Mouse (Mus musculus) small intestine, adult 2 months (tissue): Measurements from ENCODE around the gene Tspan17. TPM values are rescaled to one million over a fixed set of nuclear protein-coding genes. Genes with fewer than 3 reads are reported as not detected.

ENCODE experiments used
- H3K27ac ChIP-seq: fragments of 200-500 bp; 2 replicates; pipeline ENCODE4 v1.5.1; 2012; ENCODE audit warnings: low read depth, low read length, control low read depth, inconsistent platforms; ENCODE audit not compliant: insufficient read depth
- H3K27me3 ChIP-seq: fragments of 200-500 bp; 2 replicates; pipeline ENCODE4 v1.6.1; 2012; ENCODE audit warnings: mild to moderate bottlenecking, moderate library complexity, low read length, inconsistent platforms; ENCODE audit not compliant: control insufficient read depth, insufficient read depth
- H3K36me3 ChIP-seq: fragments of 200-500 bp; 2 replicates; pipeline ENCODE4 v1.6.1; 2012; ENCODE audit warnings: mild to moderate bottlenecking, low read length, control low read depth, inconsistent platforms; ENCODE audit not compliant: control insufficient read depth, insufficient read depth
- H3K4me1 ChIP-seq: fragments of 200-500 bp; 2 replicates; pipeline ENCODE4 v1.6.1; 2012; ENCODE audit warnings: low read length, inconsistent platforms, mixed read lengths; ENCODE audit not compliant: control insufficient read depth, insufficient read depth, insufficient read length
- H3K4me3 ChIP-seq: fragments of 200-500 bp; 2 replicates; pipeline ENCODE4 v1.5.1; 2012; ENCODE audit warnings: low read depth, mild to moderate bottlenecking, control low read depth, inconsistent platforms, low read length, moderate library complexity
- CTCF ChIP-seq: fragments of 200-500 bp; IDR thresholded peaks from 2 replicates; pipeline ENCODE4 v1.5.1; 2012; ENCODE audit warnings: low read depth, mild to moderate bottlenecking, control low read depth, inconsistent platforms, low read length, moderate library complexity, mixed read lengths; ENCODE audit not compliant: insufficient replicate concordance, insufficient read length; ENCODE audit errors: extremely low read depth
- POLR2A ChIP-seq: fragments of 200-500 bp; IDR thresholded peaks from 2 replicates; pipeline ENCODE4 v1.6.1; 2012; ENCODE audit warnings: low read depth, mild to moderate bottlenecking, control low read depth, inconsistent platforms, low read length, moderate library complexity
- WGBS: fragments of 180-500 bp; shearing (Covaris S2); methylation state at CpG from one replicate; pipeline ENCODE4 v1.1.7; 2018; 5-methylcytosine and 5-hydroxymethylcytosine counted together
- polyA plus RNA-seq: library from polyadenylated mRNA; depleted of rRNA; stranded (reverse); fragments of >200 nt; gene quantifications from 2 replicates; pipeline ENCODE4 v1.2.3, GENCODE M21; 2012

Gene Tspan17
- polyA plus RNA-seq, 1 experiment: 16.0 TPM

- Histone ChIP-seq H3K36me3 (no peaks in the 10 kb centered on the region), H3K4me1 (peaks cover 2% of the 10 kb centered on the region; the same call in 1 of the 2 replicates), H3K27me3 (no peaks in the 10 kb centered on the region), H3K4me3 (no peak overlapping the region), H3K27ac (no peak overlapping the region)
- WGBS: 53% methylated on average over 6 of the region's 6 CpGs
- TF ChIP-seq CTCF (no peak), POLR2A (no peak)
These were observed 39.3 kb downstream of the Tspan17 start for GRCm38 (mm10) chr13:54828508-54828907.

GRCm38 (mm10) chr13:54829450-54829849 is 40.3 kb downstream of the Tspan17 start:
- Histone ChIP-seq H3K27me3 (no peaks in the 10 kb centered on the region), H3K4me3 (no peak overlapping the region), H3K27ac (no peak overlapping the region), H3K4me1 (peaks cover 2% of the 10 kb centered on the region; the same call in 1 of the 2 replicates), H3K36me3 (no peaks in the 10 kb centered on the region)
- TF ChIP-seq POLR2A (no peak), CTCF (no peak)
- WGBS: 7% methylated on average over 13 of the region's 13 CpGs

- Histone ChIP-seq H3K36me3 (no peaks in the 10 kb centered on the region), H3K27me3 (peaks cover 2% of the 10 kb centered on the region; the same call in 1 of the 2 replicates), H3K27ac (no peak overlapping the region), H3K4me3 (no peak overlapping the region), H3K4me1 (no peaks in the 10 kb centered on the region)
- 73% methylated on average over 14 of the region's 14 CpGs for WGBS
- TF ChIP-seq POLR2A: no peak
- no peak for TF ChIP-seq CTCF
These were observed 47.3 kb downstream of the Tspan17 start for GRCm38 (mm10) chr13:54836351-54837030.

- TF ChIP-seq POLR2A (no peak), CTCF (no peak)
These were observed 47.9 kb downstream of the Tspan17 start for GRCm38 (mm10) chr13:54837061-54837460.

GRCm38 (mm10) chr13:54837471-54837889 is 48.3 kb downstream of the Tspan17 start:
- WGBS: 19% methylated on average over 9 of the region's 9 CpGs
- H3K4me1 ChIP-seq: no peaks in the 10 kb centered on the region
- no peak for TF ChIP-seq CTCF
- no peak for TF ChIP-seq POLR2A
- no peak overlapping the region for H3K27ac ChIP-seq
- no peak overlapping the region for H3K4me3 ChIP-seq
- peaks cover 2% of the 10 kb centered on the region; the same call in 1 of the 2 replicates for H3K27me3 ChIP-seq
- H3K36me3 ChIP-seq: no peaks in the 10 kb centered on the region

More at GRCm38 (mm10) chr13:54837061-54837460, 47.9 kb downstream of the Tspan17 start:
- H3K4me1 ChIP-seq: no peaks in the 10 kb centered on the region
- no peak overlapping the region for H3K27ac ChIP-seq
- WGBS: 62% methylated on average over 5 of the region's 5 CpGs
- peaks cover 2% of the 10 kb centered on the region; the same call in 1 of the 2 replicates for H3K27me3 ChIP-seq
- H3K4me3 ChIP-seq: no peak overlapping the region
- no peaks in the 10 kb centered on the region for H3K36me3 ChIP-seq

GRCm38 (mm10) chr13:54838540-54838939 is 49.4 kb downstream of the Tspan17 start:
- Histone ChIP-seq H3K27ac (no peak overlapping the region), H3K27me3 (peaks cover 2% of the 10 kb centered on the region; the same call in 1 of the 2 replicates), H3K36me3 (no peaks in the 10 kb centered on the region), H3K4me3 (no peak overlapping the region), H3K4me1 (no peaks in the 10 kb centered on the region)
- TF ChIP-seq POLR2A (no peak), CTCF (no peak)
- WGBS: 66% methylated on average over 15 of the region's 15 CpGs

- no peak overlapping the region for H3K4me3 ChIP-seq
- WGBS: 53% methylated on average over 6 of the region's 6 CpGs
- H3K27ac ChIP-seq: no peak overlapping the region
- H3K27me3 ChIP-seq: peaks cover 2% of the 10 kb centered on the region; the same call in 1 of the 2 replicates
- no peaks in the 10 kb centered on the region for H3K4me1 ChIP-seq
- no peak for TF ChIP-seq CTCF
- no peak for TF ChIP-seq POLR2A
- no peaks in the 10 kb centered on the region for H3K36me3 ChIP-seq
These were observed 50.0 kb downstream of the Tspan17 start for GRCm38 (mm10) chr13:54839211-54839610.
